Mouse (Mus musculus): ENCODE data around the gene Kif16b.

GRCm38 (mm10) chr2:142764276-142764675 lies 137.1 kb downstream of the Kif16b start:
- TF ChIP-seq HCFC1 (IDR thresholded peaks at IDR 0.05; ENCODE audit: borderline replicate concordance, insufficient read depth, low read length) (no peak), ZNF384 (IDR thresholded peaks at IDR 0.05; ENCODE audit: low read depth, low read length) (no peak), ZC3H11A (IDR thresholded peaks at IDR 0.05; ENCODE audit: borderline replicate concordance, low read depth, low read length) (no peak), CHD2 (IDR thresholded peaks at IDR 0.05; ENCODE audit: low read depth, low read length) (no peak)
